Mouse (Mus musculus): ENCODE data around the gene Kcnd3. TPM values are rescaled to one million over a fixed set of nuclear protein-coding genes. Genes with fewer than 3 reads are reported as not detected.

The Kcnd3 gene
- total RNA-seq, 4 experiments from 2014 or later = 0.05 to 0.18 (median 0.14) TPM

- DNase-seq (ENCODE audit: low spot score in 2 of 2) = no peak
These were observed 266.6 kb downstream of the Kcnd3 start for GRCm38 (mm10) chr3:105718746-105719145.

GRCm38 (mm10) chr3:105719979-105720378 is 267.8 kb downstream of the Kcnd3 start:
- DNase-seq (ENCODE audit: low spot score in 2 of 2) = no peak

- DNase-seq (ENCODE audit: low spot score in 2 of 2) = no peak
These were observed 268.4 kb downstream of the Kcnd3 start for GRCm38 (mm10) chr3:105720514-105720913.

GRCm38 (mm10) chr3:105721681-105722201 is 269.6 kb downstream of the Kcnd3 start:
- DNase-seq (ENCODE audit: low spot score in 2 of 2) = no peak

GRCm38 (mm10) chr3:105722510-105722909 is 270.4 kb downstream of the Kcnd3 start:
- DNase-seq (ENCODE audit: low spot score in 2 of 2) = no peak

Other genes with a start within 250 kb of the Kcnd3 start
- 10 to 100 TPM in 3 of 4 experiments, 1 to 10 TPM in 1; 8.9 to 13.5 (median 11.1) TPM for gene Ddx20, start 235.2 kb downstream of the Kcnd3 start, total RNA-seq (2022)